Mouse (Mus musculus) bone marrow, adult 2 months (tissue): ENCODE data around the gene Hoxc10.

Experiments
- CTCF ChIP-seq: fragments of 200-500 bp; IDR thresholded peaks from 2 replicates; pipeline ENCODE4 v1.5.1; 2011; ENCODE audit warnings: low read length, control low read depth; ENCODE audit not compliant: control insufficient read depth, insufficient read depth
- POLR2A ChIP-seq: fragments of 200-500 bp; IDR thresholded peaks from 2 replicates; pipeline ENCODE4 v1.6.1; 2011; ENCODE audit warnings: low read depth, mild to moderate bottlenecking, control low read depth, low read length, borderline replicate concordance; ENCODE audit not compliant: control insufficient read depth

GRCm38 (mm10) chr15:102956906-102957305 lies 9.7 kb upstream of the Hoxc10 start:
- TF ChIP-seq CTCF (no peak), POLR2A (no peak)
